Mouse (Mus musculus) brain, embryonic 14.5 days (tissue): ENCODE results near the gene Gbgt1.

Experiments
- CTCF ChIP-seq: fragments of 200-500 bp; IDR thresholded peaks from 2 replicates; pipeline ENCODE4 v1.5.1; 2012; ENCODE audit warnings: inconsistent platforms, mild to moderate bottlenecking, moderate library complexity, borderline replicate concordance; ENCODE audit not compliant: insufficient read depth, insufficient read length; ENCODE audit errors: extremely low read depth
- POLR2A ChIP-seq: fragments of 200-500 bp; IDR thresholded peaks from 2 replicates; pipeline ENCODE4 v1.6.1; 2012; ENCODE audit warnings: mild to moderate bottlenecking, inconsistent platforms, borderline replicate concordance; ENCODE audit not compliant: poor library complexity, insufficient read depth, insufficient read length, severe bottlenecking; ENCODE audit errors: extremely low read depth

DNA sequence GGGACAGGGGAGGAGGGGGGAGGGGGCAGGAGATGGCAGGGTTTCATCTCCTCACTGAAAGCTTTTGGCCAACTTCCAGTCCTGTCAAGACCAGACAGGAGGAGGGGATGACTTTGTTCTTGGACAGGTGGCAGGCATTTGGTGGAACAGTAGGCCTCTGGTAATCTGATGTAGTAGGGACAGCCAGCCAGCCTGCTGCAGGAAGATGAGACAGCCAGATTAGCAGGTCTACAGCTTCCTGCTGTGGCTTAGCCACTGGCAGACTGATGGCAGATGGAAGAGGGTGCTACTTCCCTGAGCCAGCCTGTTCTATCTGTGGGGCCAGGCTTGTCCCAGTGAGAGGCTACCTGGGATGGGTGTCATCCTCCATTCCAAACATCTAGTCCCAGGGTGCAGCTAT lies 49.3 kb downstream of the Gbgt1 start:
- TF ChIP-seq CTCF (no peak), POLR2A (no peak)
